Mouse (Mus musculus): ENCODE measurements around the gene Lect2. TPM values are rescaled to one million over a fixed set of nuclear protein-coding genes. Genes with fewer than 3 reads are reported as not detected.

Gene Lect2
- polyA plus RNA-seq, 1 experiment from 2014 or later, result not detected

DNA sequence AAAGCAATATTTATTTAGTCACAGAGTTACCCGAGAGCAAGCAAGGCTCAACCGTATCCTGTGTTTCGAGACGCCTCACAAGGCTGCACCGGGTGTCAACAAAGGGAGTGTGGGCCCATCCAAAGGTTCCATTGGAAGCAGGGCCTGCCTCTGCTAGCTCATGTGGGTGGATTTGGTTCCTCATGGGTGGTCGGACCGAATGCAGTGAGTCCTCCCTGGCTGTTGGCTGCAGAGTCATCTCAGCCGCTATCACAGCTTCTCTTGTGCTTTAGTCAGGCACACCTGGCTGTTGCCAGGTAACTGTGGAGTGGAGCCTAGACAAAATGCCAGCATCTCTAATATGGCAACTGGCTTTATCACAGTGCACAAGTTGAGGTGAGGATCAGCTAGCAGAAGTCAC lies 47.7 kb downstream of the Lect2 start:
- Histone ChIP-seq H3K36me3 (no peaks in the 10 kb centered on the region), H3K4me2 (replicated peaks) (no peak overlapping the region), H3K27ac (no peak overlapping the region), H3K4me3 (no peak overlapping the region), H3K4me1 (no peaks in the 10 kb centered on the region), H3K9me3 (no peaks in the 10 kb centered on the region), H3K9ac (no peak overlapping the region), H3K27me3 (no peaks in the 10 kb centered on the region)
- no peak for ATAC-seq (ENCODE audit: insufficient number of reproducible peaks, insufficient read depth, low FRiP score, low TSS enrichment)
- 89% methylated on average over 8 of the region's 8 CpGs for WGBS

DNA sequence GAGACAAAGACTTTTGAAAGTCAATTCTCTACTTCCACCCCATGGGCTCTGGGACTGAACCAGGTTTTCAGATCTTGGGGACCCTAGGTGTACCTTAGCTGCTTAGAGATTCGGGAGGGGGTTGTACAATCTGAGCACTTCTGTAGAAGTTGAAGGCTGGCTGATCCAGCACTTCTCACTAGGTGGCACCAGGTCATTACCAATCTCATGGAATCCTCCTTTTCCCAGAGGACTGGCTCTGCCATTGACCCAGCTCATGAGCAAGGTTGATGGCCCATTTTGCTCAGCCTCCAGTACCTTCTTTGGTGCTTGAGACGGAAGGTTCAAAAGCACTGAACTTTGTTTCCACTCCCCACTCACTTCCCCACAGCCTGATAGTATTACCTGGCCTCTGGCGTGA lies 48.2 kb downstream of the Lect2 start:
- Histone ChIP-seq H3K4me1 (no peaks in the 10 kb centered on the region), H3K4me3 (no peak overlapping the region), H3K27ac (no peak overlapping the region), H3K27me3 (no peaks in the 10 kb centered on the region), H3K36me3 (no peaks in the 10 kb centered on the region), H3K4me2 (replicated peaks) (no peak overlapping the region), H3K9me3 (no peaks in the 10 kb centered on the region), H3K9ac (no peak overlapping the region)
- no peak for ATAC-seq (ENCODE audit: insufficient number of reproducible peaks, insufficient read depth, low FRiP score, low TSS enrichment)
- 80% methylated on average over 3 of the region's 3 CpGs for WGBS

DNA sequence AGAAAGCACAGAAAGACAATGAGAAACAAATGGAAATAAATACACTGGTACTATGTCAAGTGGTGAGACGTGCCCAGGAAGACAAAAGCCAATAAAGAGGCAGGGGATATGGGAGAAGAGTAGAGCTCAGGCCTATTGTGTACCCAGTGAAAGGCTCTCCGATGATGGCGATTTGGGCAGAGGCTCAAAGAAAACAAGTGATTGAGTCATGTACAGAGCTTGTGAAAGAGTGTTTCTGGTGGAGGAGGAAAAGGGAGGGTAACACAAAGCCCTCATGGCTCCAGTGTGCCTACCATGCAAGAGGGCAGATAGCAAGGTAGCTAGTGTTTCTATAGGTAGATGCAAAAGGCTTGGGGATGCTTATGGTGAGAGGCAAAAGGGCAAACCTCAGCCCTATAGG lies 53.9 kb downstream of the Lect2 start:
- WGBS, result 77% methylated on average over 3 of the region's 3 CpGs

More for the DNA sequence above, 53.9 kb downstream of the Lect2 start:
- Histone ChIP-seq H3K36me3 (no peaks in the 10 kb centered on the region), H3K4me2 (replicated peaks) (no peak overlapping the region), H3K4me1 (no peaks in the 10 kb centered on the region), H3K9me3 (no peaks in the 10 kb centered on the region), H3K4me3 (no peak overlapping the region), H3K27ac (no peak overlapping the region), H3K9ac (no peak overlapping the region), H3K27me3 (no peaks in the 10 kb centered on the region)
- ATAC-seq (ENCODE audit: insufficient number of reproducible peaks, insufficient read depth, low FRiP score, low TSS enrichment), result no peak

Other genes with a start within 250 kb of the Lect2 start
- not detected in 2 replicates for gene Gm3045, start 121.9 kb downstream of the Lect2 start, polyA plus RNA-seq (2016; fragmentation: Nextera tagmentation; extraction: Ambion mirVana)
- 0.05 and 0.19 TPM in 2 replicates for gene Slc25a48, start 110.1 kb downstream of the Lect2 start, polyA plus RNA-seq (2016; fragmentation: Nextera tagmentation; extraction: Ambion mirVana)
- not detected in 2 replicates for gene Il9, start 66.3 kb downstream of the Lect2 start, polyA plus RNA-seq (2016; fragmentation: Nextera tagmentation; extraction: Ambion mirVana)
- 2.8 and 3.4 TPM in 2 replicates for gene Fbxl21, start 26.0 kb downstream of the Lect2 start, polyA plus RNA-seq (2016; fragmentation: Nextera tagmentation; extraction: Ambion mirVana)
- 120 and 121 TPM in 2 replicates for gene Tgfbi, start 61.0 kb upstream of the Lect2 start, polyA plus RNA-seq (2016; fragmentation: Nextera tagmentation; extraction: Ambion mirVana)
- gene Smad5, start 154.5 kb upstream of the Lect2 start, polyA plus RNA-seq (2016; fragmentation: Nextera tagmentation; extraction: Ambion mirVana), result 46.0 and 46.3 TPM in 2 replicates
- 0.46 and 0.47 TPM in 2 replicates for gene Gm45623, start 205.3 kb upstream of the Lect2 start, polyA plus RNA-seq (2016; fragmentation: Nextera tagmentation; extraction: Ambion mirVana)